Mouse (Mus musculus) cerebellum, postnatal 25 days (tissue): ENCODE data around the gene Ddah2.

Experiments used
- DNase-seq, 2 experiments: peaks; one replicate each; pipeline ENCODE4 v3.0.0; 2021; ENCODE audit warnings: mixed read lengths in 2 of 2

Gene Ddah2

GRCm38 (mm10) chr17:35051156-35052086, 7.4 kb upstream of the Ddah2 start:
- DNase-seq, result peak; percentile 63 to 66

- peak in 1 of 2 experiments; percentile 22 for DNase-seq
Observed at GRCm38 (mm10) chr17:35052271-35052798, 6.5 kb upstream of the Ddah2 start.

GRCm38 (mm10) chr17:35055691-35056495, 2.9 kb upstream of the Ddah2 start:
- DNase-seq, result no peak

- no peak for DNase-seq
Observed at GRCm38 (mm10) chr17:35057090-35057489, 1.7 kb upstream of the Ddah2 start.

- peak in 1 of 2 experiments; percentile 12 for DNase-seq
Observed at GRCm38 (mm10) chr17:35058316-35058715, 519 bp upstream of the Ddah2 start.

- peak in 1 of 2 experiments; percentile 27 for DNase-seq
Observed at GRCm38 (mm10) chr17:35060071-35060470, 1.2 kb downstream of the Ddah2 start.

- peak; percentile 29 to 57 for DNase-seq
Observed at GRCm38 (mm10) chr17:35060737-35061297, 2.0 kb downstream of the Ddah2 start.

GRCm38 (mm10) chr17:35061299-35061698, 2.5 kb downstream of the Ddah2 start:
- peak in 1 of 2 experiments; percentile 17 for DNase-seq

GRCm38 (mm10) chr17:35063466-35063865, 4.6 kb downstream of the Ddah2 start:
- peak; percentile 52 to 70 for DNase-seq

- DNase-seq, result peak; percentile 75 to 79
Observed at GRCm38 (mm10) chr17:35064378-35064877, 5.6 kb downstream of the Ddah2 start.

GRCm38 (mm10) chr17:35064951-35065947, 6.4 kb downstream of the Ddah2 start, which contains the start of gene Ly6g6c:
Ly6g6c (plus strand) TSS chr17:35065388.
- DNase-seq, result peak; percentile 71 to 83

- DNase-seq, result peak in 1 of 2 experiments; percentile 21
Observed at GRCm38 (mm10) chr17:35066084-35066483, 7.2 kb downstream of the Ddah2 start, which contains the start of gene Mpig6b. Mpig6b (minus strand) TSS chr17:35066184.

- peak; percentile 36 to 56 for DNase-seq
Observed at GRCm38 (mm10) chr17:35068213-35068914, 9.5 kb downstream of the Ddah2 start.

- DNase-seq, result peak; percentile 85 to 91
Observed at GRCm38 (mm10) chr17:35070556-35071229, 11.9 kb downstream of the Ddah2 start.

GRCm38 (mm10) chr17:35071454-35071853, 12.6 kb downstream of the Ddah2 start:
- peak; percentile 49 to 52 for DNase-seq

- DNase-seq, result peak; percentile 86 to 91
Observed at GRCm38 (mm10) chr17:35074097-35074496, 15.3 kb downstream of the Ddah2 start.

GRCm38 (mm10) chr17:35076507-35077176, 17.8 kb downstream of the Ddah2 start, which contains the start of gene Ly6g6e:
Ly6g6e (plus strand) TSS chr17:35076902.
- peak in 1 of 2 experiments; percentile 27 for DNase-seq

GRCm38 (mm10) chr17:35077285-35077684, 18.4 kb downstream of the Ddah2 start:
- DNase-seq, result peak in 1 of 2 experiments; percentile 30

- peak; percentile 66 to 71 for DNase-seq
Observed at GRCm38 (mm10) chr17:35077786-35078233, 19.0 kb downstream of the Ddah2 start, which contains the start of gene Ly6g6d. Ly6g6d (minus strand) TSS chr17:35078065.
